Mouse (Mus musculus) activated CD4-positive, CD25-positive, alpha-beta regulatory T cell, adult 4 months (primary cell): ENCODE data around the gene Meox2. TPM values are rescaled to one million over a fixed set of nuclear protein-coding genes. Genes with fewer than 3 reads are reported as not detected.
"Not testable (repeated sequence)": the region's sequence is repeated elsewhere in the genome, so short reads cannot be mapped to it uniquely, and the experiment has no call there.

Experiments
- ATAC-seq: one replicate; pipeline ENCODE4 v1.8.0; 2017
- polyA plus RNA-seq, 2 experiments: library from polyadenylated mRNA; unstranded; fragments of 100-300 nt; shearing (Covaris generic); gene quantifications; one replicate each; pipeline ENCODE4 v1.2.1; 2017

Gene Meox2
- not detected for polyA plus RNA-seq

DNA sequence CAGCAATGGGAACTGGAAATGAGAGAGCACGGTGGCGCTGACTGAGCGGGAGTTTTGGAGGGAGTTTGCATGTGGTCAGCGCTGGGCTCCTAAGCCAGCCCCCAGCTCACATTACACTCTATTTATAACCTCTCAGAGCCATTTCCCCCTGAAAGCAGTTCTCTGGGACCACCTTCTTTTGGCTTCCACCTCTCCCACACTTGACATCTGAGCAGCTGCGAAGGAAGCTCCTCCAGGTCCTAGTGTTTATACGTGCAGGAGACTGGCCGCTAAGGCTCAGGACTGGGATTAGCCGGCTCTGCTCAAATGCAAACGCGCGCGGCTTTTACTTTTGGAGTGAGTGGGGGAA, at the start of gene Meox2:
Gene Meox2 (plus strand): TSS at position 151 of the 349 bp plus-strand sequence.
- no peak for ATAC-seq

DNA sequence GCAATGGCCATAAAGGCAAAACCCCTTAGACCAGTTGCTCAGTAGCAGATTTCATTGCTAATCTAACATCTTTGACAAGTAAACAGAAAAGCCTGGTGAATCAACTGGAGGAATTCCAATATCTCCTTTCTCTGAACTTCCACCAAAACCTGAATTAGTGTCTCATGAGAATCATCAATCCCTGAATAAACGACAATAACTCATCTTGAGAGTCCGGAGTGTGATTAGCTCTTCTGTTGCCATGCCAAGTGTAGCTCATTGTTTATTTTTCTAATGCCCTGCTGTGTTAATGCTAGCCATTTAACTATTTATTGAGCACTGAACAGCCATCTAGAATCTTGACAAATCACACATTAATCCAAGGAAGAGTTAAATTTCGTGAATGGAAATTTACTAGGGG, 35.7 kb upstream of the Meox2 start:
- no peak for ATAC-seq

DNA sequence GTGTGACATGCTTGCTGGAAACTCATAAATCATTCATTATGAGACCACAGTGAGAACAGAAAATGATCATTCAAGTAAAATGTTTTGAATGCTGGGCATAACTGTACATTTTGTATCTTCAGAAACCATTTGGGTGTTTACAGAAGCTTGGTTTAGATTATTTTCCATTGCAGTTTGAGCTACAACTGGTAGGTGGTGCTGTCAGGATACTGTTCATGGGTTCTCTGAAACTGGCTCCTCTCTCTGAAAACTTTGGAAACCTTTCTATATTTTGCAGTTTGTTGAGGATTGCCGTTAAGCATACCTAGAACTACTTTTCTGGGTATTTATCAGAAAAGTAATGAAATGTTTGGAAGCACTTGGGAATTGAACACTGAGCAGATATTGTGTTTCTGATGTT, 31.0 kb upstream of the Meox2 start:
- no peak for ATAC-seq

- not testable (repeated sequence) for ATAC-seq
These were observed 28.3 kb upstream of the Meox2 start for GRCm38 (mm10) chr12:37080005-37080404.

DNA sequence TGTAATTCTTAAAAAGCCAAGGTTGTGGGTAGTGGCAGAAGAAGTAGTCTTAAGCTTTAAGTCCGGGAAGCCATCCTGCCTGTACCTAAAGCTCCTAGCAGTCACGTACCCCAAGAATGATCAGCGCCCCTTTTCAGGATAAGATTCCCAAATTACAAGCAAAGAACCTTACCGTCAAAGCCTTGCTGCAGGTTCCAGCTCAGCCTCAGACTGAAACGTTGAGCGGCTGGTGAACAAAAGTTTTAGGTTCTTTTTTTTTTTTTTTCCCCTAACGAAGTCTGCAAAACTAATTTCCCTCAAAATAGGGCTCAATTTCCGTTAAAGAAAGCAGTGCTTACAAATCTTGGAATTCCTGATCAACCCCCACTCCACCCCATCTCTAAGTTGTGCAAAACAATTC, 1.8 kb upstream of the Meox2 start:
- ATAC-seq: no peak

- ATAC-seq: no peak
These were observed 1.2 kb upstream of the Meox2 start for GRCm38 (mm10) chr12:37107150-37107549.

DNA sequence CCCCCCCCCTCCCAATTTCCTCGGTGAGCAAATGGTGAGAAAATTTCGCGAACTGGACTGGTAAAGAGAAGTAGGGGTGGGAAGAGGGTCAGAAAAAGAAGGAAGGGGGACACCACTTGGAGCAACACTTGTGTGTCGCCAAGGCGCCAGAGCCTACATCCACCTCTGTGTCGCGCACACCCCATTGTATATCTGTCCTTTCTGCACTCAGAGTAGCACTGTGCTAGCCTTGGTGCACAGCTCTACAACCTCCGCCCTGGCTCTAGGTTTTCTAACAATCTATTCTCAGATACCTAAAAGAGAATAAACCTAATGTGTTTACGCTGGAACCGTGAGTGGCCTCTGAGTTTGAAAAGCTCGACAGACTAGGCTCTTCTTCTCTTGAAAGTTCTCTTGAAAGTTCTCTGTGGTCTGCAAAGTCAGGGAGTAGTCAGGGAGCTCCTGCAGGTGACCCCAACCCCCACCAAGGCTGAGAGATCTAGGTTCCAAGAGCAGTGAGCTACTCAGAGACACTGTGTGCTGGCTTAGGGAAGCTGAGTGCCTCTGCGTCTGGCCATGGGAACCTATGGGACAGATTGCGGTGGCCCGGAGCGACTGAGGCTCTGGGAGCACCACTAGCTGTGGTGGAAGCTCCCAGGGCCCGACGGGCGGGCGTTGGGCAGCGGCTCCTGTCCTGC, 489 bp upstream of the Meox2 start:
- ATAC-seq: no peak

- no peak for ATAC-seq
These were observed 606 bp downstream of the Meox2 start for GRCm38 (mm10) chr12:37108819-37109473.

- no peak for ATAC-seq
These were observed 1.2 kb downstream of the Meox2 start for GRCm38 (mm10) chr12:37109474-37110012.

- ATAC-seq: no peak
These were observed 2.6 kb downstream of the Meox2 start for GRCm38 (mm10) chr12:37110977-37111376.

DNA sequence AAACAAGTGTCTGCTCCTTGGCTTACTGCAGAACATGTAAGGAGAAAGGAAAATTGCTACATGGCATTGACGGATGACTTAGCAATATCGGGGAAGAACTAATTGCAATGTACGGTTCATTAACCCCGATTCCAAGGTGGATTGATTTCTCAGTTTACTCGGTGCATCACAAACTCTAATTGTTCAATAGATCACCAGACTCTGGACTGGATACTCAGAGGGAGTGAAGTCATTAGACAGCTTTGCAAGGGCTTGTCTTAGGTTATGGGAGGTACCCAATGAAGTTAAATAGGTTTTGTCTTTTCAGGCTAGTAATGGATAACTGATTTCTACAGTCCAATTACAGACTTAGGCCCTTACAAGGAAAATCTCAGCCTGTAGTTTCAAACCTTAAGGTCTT, 10.9 kb downstream of the Meox2 start:
- ATAC-seq: no peak

GRCm38 (mm10) chr12:37123763-37124162, 15.4 kb downstream of the Meox2 start:
- no peak for ATAC-seq

DNA sequence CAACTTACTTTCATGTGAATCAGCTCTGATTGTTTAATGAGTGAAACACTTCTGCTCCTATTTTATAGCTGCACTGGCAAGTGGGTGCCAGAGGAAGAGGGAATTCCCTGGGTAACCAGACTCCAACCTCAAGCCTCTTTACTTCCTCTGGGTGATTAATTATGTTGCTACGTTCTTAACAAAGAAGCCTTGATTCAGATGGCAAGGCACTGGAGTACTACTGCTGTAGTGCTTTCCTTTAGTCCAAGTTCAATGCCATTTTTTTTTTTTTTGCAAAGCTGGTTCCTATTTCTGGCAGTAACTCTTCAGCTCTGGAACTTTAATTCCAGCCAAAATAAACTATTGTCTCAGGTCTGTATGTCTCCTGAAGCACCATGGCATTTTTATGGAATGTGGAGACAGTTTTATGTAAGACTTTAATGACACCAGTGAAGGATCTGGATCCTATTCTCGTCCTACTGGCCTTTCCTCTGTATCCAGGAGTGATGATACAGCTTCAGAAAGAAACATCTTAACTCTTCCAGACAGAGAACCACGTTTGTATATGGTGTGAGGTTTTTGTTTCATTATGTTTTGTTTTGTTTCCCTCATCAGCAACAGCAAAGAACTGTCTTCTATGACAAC, 33.9 kb downstream of the Meox2 start:
- ATAC-seq: no peak

DNA sequence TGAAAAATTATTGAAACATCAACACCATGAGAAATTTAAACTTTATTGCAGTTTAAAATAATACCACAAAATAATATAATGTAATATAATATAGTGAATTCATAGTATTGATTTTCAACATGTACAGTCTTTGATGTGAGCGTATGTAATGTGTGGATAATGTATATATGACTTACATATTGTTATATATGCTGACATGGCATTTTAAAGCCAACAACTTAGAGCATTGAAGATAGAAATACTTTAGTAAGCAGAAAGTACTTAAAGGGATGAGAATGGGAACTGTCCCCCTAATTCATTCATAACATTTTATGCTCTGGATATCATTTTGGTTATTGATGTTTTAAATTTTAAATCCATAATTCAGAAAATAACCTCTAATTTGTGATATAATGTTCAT, 35.5 kb downstream of the Meox2 start:
- no peak for ATAC-seq

DNA sequence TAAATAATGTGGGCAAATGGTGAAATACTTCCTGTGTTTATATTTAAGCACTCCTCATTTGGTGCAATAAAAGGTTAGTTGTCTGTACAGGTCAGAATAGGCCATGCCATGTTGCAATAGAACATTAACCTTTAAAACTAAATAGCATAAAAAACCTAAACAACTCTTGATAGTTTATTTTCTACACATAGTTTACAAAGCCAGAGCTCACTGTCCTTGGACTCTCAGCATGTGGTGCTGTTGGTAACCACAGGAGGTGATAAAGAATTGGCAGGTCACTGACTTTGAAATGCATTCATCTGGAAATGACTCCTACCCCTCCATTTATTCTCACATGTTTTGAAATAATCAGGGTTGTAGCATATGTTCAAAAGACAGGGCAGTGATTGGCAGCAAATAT, 59.4 kb downstream of the Meox2 start:
- no peak for ATAC-seq

DNA sequence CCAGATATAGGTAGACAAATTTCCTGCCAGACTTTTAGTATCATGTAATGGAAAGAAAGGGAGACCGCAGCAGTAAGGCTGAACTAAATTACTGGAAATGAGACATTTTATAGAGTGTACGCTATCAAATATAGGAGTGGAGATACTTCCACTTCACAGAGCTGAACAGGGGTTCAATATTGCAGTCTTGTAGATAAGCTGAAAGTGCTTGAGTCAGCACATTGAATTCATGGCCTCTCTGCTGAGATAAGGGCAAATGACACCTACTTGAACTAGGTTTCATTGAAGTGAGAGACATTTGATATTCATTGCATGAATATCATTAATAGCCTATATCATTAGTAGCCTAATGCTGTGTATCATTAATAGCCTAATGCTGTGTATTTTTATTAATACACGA, 65.0 kb downstream of the Meox2 start:
- ATAC-seq: no peak

- no peak for ATAC-seq
These were observed 75.3 kb downstream of the Meox2 start for GRCm38 (mm10) chr12:37183689-37184088.

DNA sequence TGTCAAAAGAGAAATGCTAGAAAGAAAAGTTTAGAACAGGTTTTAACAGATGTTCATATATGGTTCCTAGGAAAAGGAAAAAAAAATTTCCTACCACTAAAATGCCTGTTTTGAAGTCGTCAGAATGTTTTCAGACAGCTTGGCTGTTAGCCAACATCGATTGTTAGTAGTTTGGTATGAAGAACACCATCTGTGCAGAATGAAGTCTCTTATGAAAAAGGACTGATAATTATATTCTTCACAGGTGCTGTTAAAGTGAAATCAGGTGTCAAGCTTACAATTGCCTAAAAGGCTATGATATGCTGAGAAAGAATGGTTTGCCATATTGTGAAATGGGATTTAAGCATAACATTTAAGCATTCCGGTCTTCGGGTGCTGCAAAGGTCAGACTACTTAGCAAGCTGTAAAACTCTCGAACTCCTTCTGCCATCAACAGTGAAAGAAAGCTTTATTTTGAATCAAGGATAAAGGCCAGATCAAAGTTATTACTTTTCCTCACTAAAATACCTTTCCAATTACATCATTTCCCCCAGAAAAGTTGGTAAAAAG, 80.7 kb downstream of the Meox2 start:
- no peak for ATAC-seq

Other genes starting within 250 kb of the Meox2 start
- gene Agmo, start 133.1 kb downstream of the Meox2 start, polyA plus RNA-seq: under 1 TPM; 0.52 to 0.83 TPM